Mouse (Mus musculus): ENCODE measurements around the gene Unk. TPM values are rescaled to one million over a fixed set of nuclear protein-coding genes. Genes with fewer than 3 reads are reported as not detected.
A peak's percentile ranks its signal among the peaks of the same experiment; 100 is the strongest.
"Not testable (repeated sequence)": the region's sequence is repeated elsewhere in the genome, so short reads cannot be mapped to it uniquely, and the experiment has no call there.

The Unk gene
- polyA plus RNA-seq, 1 experiment from 2014 or later: 19.3 TPM

GRCm38 (mm10) chr11:116019976-116020411 lies 10.1 kb upstream of the Unk start:
- Histone ChIP-seq H3K9me3 (ENCODE audit: control insufficient read depth, low read length) (no peaks in the 10 kb centered on the region), H3K36me3 (ENCODE audit: control insufficient read depth, insufficient read depth, low read length) (peaks cover 23% of the 10 kb centered on the region), H3K4me1 (ENCODE audit: control insufficient read depth in 2 of 2, insufficient read depth in 2 of 2, low read length in 2 of 2) (0 out of 4 replicates have a peak, but pooled peaks cover 0 to 12% of the 10 kb centered on the region in 2 experiments), H3K4me3 (ENCODE audit: control insufficient read depth in 1 of 2, insufficient read depth in 1 of 2, low read depth in 1 of 2, low read length in 2 of 2) (no peak overlapping the region), H3K27me3 (ENCODE audit: control insufficient read depth, insufficient read depth, low read length) (no peaks in the 10 kb centered on the region), H3K27ac (replicated peaks in 1 of 2; ENCODE audit: control insufficient read depth in 1 of 2, insufficient read depth in 1 of 2, low read depth in 2 of 2, low read length in 2 of 2) (no peak overlapping the region), H3K9ac (ENCODE audit: low read length) (no peak overlapping the region), H3K4me2 (ENCODE audit: low read length) (no peak overlapping the region)
- 84% methylated on average over 2 of the region's 2 CpGs for WGBS
- ATAC-seq (ENCODE audit: insufficient number of reproducible peaks, insufficient read depth, low FRiP score, low read depth): no peak

GRCm38 (mm10) chr11:116020519-116020922 lies 9.6 kb upstream of the Unk start:
- ATAC-seq (ENCODE audit: insufficient number of reproducible peaks, insufficient read depth, low FRiP score, low read depth): no peak
- no peak overlapping the region for H3K9ac ChIP-seq (ENCODE audit: low read length)
- no peaks in the 10 kb centered on the region for H3K9me3 ChIP-seq (ENCODE audit: control insufficient read depth, low read length)

GRCm38 (mm10) chr11:116021328-116022220 lies 8.5 kb upstream of the Unk start:
- 76% methylated on average over 6 of the region's 6 CpGs for WGBS
- Histone ChIP-seq H3K27me3 (ENCODE audit: control insufficient read depth, insufficient read depth, low read length) (no peaks in the 10 kb centered on the region), H3K9ac (ENCODE audit: low read length) (0 out of 2 replicates have a peak overlapping the region, but pooled peaks have one; percentile 8), H3K4me3 (ENCODE audit: control insufficient read depth in 1 of 2, insufficient read depth in 1 of 2, low read depth in 1 of 2, low read length in 2 of 2) (no peak overlapping the region), H3K27ac (replicated peaks in 1 of 2; ENCODE audit: control insufficient read depth in 1 of 2, insufficient read depth in 1 of 2, low read depth in 2 of 2, low read length in 2 of 2) (no peak overlapping the region), H3K36me3 (ENCODE audit: control insufficient read depth, insufficient read depth, low read length) (peaks cover 23% of the 10 kb centered on the region), H3K4me1 (ENCODE audit: control insufficient read depth in 2 of 2, insufficient read depth in 2 of 2, low read length in 2 of 2) (0 out of 4 replicates have a peak, but pooled peaks cover 0 to 12% of the 10 kb centered on the region in 2 experiments), H3K4me2 (ENCODE audit: low read length) (peak overlapping the region; percentile 69; the same call in 1 of the 2 replicates), H3K9me3 (ENCODE audit: control insufficient read depth, low read length) (no peaks in the 10 kb centered on the region)
- ATAC-seq (ENCODE audit: insufficient number of reproducible peaks, insufficient read depth, low FRiP score, low read depth): no peak

More at GRCm38 (mm10) chr11:116020519-116020922, 9.6 kb upstream of the Unk start:
- H3K27ac ChIP-seq (replicated peaks in 1 of 2; ENCODE audit: control insufficient read depth in 1 of 2, insufficient read depth in 1 of 2, low read depth in 2 of 2, low read length in 2 of 2): no peak overlapping the region
- no peak overlapping the region for H3K4me2 ChIP-seq (ENCODE audit: low read length)
- H3K36me3 ChIP-seq (ENCODE audit: control insufficient read depth, insufficient read depth, low read length): peaks cover 23% of the 10 kb centered on the region
- H3K4me3 ChIP-seq (ENCODE audit: control insufficient read depth in 1 of 2, insufficient read depth in 1 of 2, low read depth in 1 of 2, low read length in 2 of 2): no peak overlapping the region
- H3K4me1 ChIP-seq (ENCODE audit: control insufficient read depth in 2 of 2, insufficient read depth in 2 of 2, low read length in 2 of 2): 0 out of 4 replicates have a peak, but pooled peaks cover 0 to 12% of the 10 kb centered on the region in 2 experiments
- 55% methylated on average over 1 of the region's 1 CpGs for WGBS
- H3K27me3 ChIP-seq (ENCODE audit: control insufficient read depth, insufficient read depth, low read length): no peaks in the 10 kb centered on the region

- peak overlapping the region; percentile 66 for H3K9ac ChIP-seq (ENCODE audit: low read length)
- 71% methylated on average over 4 of the region's 4 CpGs for WGBS
- ATAC-seq (ENCODE audit: insufficient number of reproducible peaks, insufficient read depth, low FRiP score, low read depth): no peak
These were observed 7.8 kb upstream of the Unk start for GRCm38 (mm10) chr11:116022256-116022780.

GRCm38 (mm10) chr11:116023074-116023770 lies 6.9 kb upstream of the Unk start:
- peaks cover 23% of the 10 kb centered on the region for H3K36me3 ChIP-seq (ENCODE audit: control insufficient read depth, insufficient read depth, low read length)
- not testable (repeated sequence) for H3K9me3 ChIP-seq (ENCODE audit: control insufficient read depth, low read length); ATAC-seq (ENCODE audit: insufficient number of reproducible peaks, insufficient read depth, low FRiP score, low read depth); H3K27me3 ChIP-seq (ENCODE audit: control insufficient read depth, insufficient read depth, low read length)
- H3K4me1 ChIP-seq (ENCODE audit: control insufficient read depth in 2 of 2, insufficient read depth in 2 of 2, low read length in 2 of 2): 0 out of 4 replicates have a peak, but pooled peaks cover 0 to 12% of the 10 kb centered on the region in 2 experiments
- H3K9ac ChIP-seq (ENCODE audit: low read length): peak overlapping the region; percentile 100
- peak overlapping the region; percentile 69 for H3K4me2 ChIP-seq (ENCODE audit: low read length)
- H3K27ac ChIP-seq (replicated peaks in 1 of 2; ENCODE audit: control insufficient read depth in 1 of 2, insufficient read depth in 1 of 2, low read depth in 2 of 2, low read length in 2 of 2): peak overlapping the region; percentile 99
- H3K4me3 ChIP-seq (ENCODE audit: control insufficient read depth in 1 of 2, insufficient read depth in 1 of 2, low read depth in 1 of 2, low read length in 2 of 2): peak overlapping the region; percentile 93 to 94
- 5% methylated on average over 18 of the region's 18 CpGs for WGBS

More at GRCm38 (mm10) chr11:116022256-116022780, 7.8 kb upstream of the Unk start:
- H3K36me3 ChIP-seq (ENCODE audit: control insufficient read depth, insufficient read depth, low read length): peaks cover 23% of the 10 kb centered on the region
- peak overlapping the region; percentile 69 for H3K4me2 ChIP-seq (ENCODE audit: low read length)
- H3K27ac ChIP-seq (replicated peaks in 1 of 2; ENCODE audit: control insufficient read depth in 1 of 2, insufficient read depth in 1 of 2, low read depth in 2 of 2, low read length in 2 of 2): no peak overlapping the region
- H3K9me3 ChIP-seq (ENCODE audit: control insufficient read depth, low read length): no peaks in the 10 kb centered on the region
- H3K4me3 ChIP-seq (ENCODE audit: control insufficient read depth in 1 of 2, insufficient read depth in 1 of 2, low read depth in 1 of 2, low read length in 2 of 2): peak overlapping the region in 1 of 2 experiments; percentile 35; a peak in 2 of 4 replicates
- no peaks in the 10 kb centered on the region for H3K27me3 ChIP-seq (ENCODE audit: control insufficient read depth, insufficient read depth, low read length)
- H3K4me1 ChIP-seq (ENCODE audit: control insufficient read depth in 2 of 2, insufficient read depth in 2 of 2, low read length in 2 of 2): 0 out of 4 replicates have a peak, but pooled peaks cover 0 to 12% of the 10 kb centered on the region in 2 experiments

GRCm38 (mm10) chr11:116023771-116024355 lies 6.3 kb upstream of the Unk start:
- under 1% methylated on average over 43 of the region's 57 CpGs for WGBS
- no peaks in the 10 kb centered on the region for H3K9me3 ChIP-seq (ENCODE audit: control insufficient read depth, low read length)
- 0 out of 4 replicates have a peak, but pooled peaks cover 0 to 12% of the 10 kb centered on the region in 2 experiments for H3K4me1 ChIP-seq (ENCODE audit: control insufficient read depth in 2 of 2, insufficient read depth in 2 of 2, low read length in 2 of 2)
- H3K4me2 ChIP-seq (ENCODE audit: low read length): peak overlapping the region; percentile 69
- peak overlapping the region; percentile 99 for H3K27ac ChIP-seq (replicated peaks in 1 of 2; ENCODE audit: control insufficient read depth in 1 of 2, insufficient read depth in 1 of 2, low read depth in 2 of 2, low read length in 2 of 2)
- H3K36me3 ChIP-seq (ENCODE audit: control insufficient read depth, insufficient read depth, low read length): peaks cover 23% of the 10 kb centered on the region
- peak; percentile 84 for ATAC-seq (ENCODE audit: insufficient number of reproducible peaks, insufficient read depth, low FRiP score, low read depth)
- H3K4me3 ChIP-seq (ENCODE audit: control insufficient read depth in 1 of 2, insufficient read depth in 1 of 2, low read depth in 1 of 2, low read length in 2 of 2): peak overlapping the region; percentile 93 to 94
- no peaks in the 10 kb centered on the region for H3K27me3 ChIP-seq (ENCODE audit: control insufficient read depth, insufficient read depth, low read length)
- peak overlapping the region; percentile 100 for H3K9ac ChIP-seq (ENCODE audit: low read length)
